Mouse (Mus musculus) CD4-positive, CD25-positive, alpha-beta regulatory T cell, adult 4 months (primary cell): ENCODE data around the gene Wbp1l. TPM values are rescaled to one million over a fixed set of nuclear protein-coding genes. Genes with fewer than 3 reads are reported as not detected.

Experiments used
- ATAC-seq: one replicate; pipeline ENCODE4 v1.8.0; 2017
- polyA plus RNA-seq, 2 experiments: library from polyadenylated mRNA; unstranded; fragments of 100-300 nt; shearing (Covaris generic); gene quantifications; one replicate each; pipeline ENCODE4 v1.2.1; 2017

Wbp1l gene
- polyA plus RNA-seq, 2 experiments from 2014 or later = 19.2 to 20.8 TPM

DNA sequence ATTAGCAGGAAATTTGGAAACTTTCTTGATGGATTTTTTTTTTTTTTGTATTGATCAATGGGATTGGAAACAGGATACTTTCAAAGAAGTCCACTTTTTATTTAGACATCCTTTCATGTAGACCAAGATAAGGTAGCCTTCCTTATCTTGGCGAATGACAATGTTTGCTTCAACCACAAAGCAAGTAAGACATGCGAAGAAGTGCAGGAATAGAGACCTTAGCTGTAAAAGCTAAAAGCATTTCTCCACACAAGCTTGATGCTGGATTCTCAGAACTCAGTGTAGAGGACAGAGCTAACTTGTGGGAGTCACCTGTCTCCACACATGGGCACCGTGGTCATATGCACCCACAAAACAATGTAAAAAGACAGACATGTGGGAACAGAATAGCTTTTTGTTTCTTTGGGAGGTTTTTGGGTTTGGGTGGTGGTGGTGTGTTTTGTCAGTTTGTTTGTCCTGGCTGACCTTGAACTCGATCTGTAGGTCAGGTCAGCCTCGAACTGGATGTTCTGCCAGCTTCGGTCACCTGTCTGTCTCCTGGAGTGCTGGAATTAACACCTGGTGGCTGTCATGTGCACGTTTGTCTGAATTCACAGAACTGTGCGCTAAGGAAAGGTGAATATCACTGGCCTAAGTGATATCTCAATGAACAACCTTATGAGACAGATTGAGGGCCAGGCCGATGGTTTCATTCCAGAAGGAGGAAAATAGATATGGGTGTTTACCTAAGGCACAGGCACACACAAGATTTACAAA lies 107.8 kb downstream of the Wbp1l start:
- ATAC-seq = no peak

Other genes with a start within 250 kb of the Wbp1l start
- gene 2310034G01Rik, start 248.8 kb upstream of the Wbp1l start, polyA plus RNA-seq = under 1 TPM in 1 of 2 experiments, not detected in 1; 0.23 TPM
- 100 to 1,000 TPM in 1 of 2 experiments, 10 to 100 TPM in 1; 92.4 to 111 TPM for gene Actr1a, start 203.3 kb upstream of the Wbp1l start, polyA plus RNA-seq
- gene Sufu, start 202.2 kb upstream of the Wbp1l start, polyA plus RNA-seq = 10 to 100 TPM; 10.2 to 11.6 TPM
- 10 to 100 TPM; 16.3 to 21.5 TPM for gene Trim8, start 97.4 kb upstream of the Wbp1l start, polyA plus RNA-seq
- gene Arl3, start 25.9 kb upstream of the Wbp1l start, polyA plus RNA-seq = 10 to 100 TPM; 29.0 to 34.9 TPM
- gene Sfxn2, start 25.7 kb upstream of the Wbp1l start, polyA plus RNA-seq = 10 to 100 TPM in 1 of 2 experiments, 1 to 10 TPM in 1; 6.2 to 13.4 TPM
- not detected for gene Cyp17a1, start 74.1 kb downstream of the Wbp1l start, polyA plus RNA-seq
- 1 to 10 TPM; 6.8 to 7.4 TPM for gene Borcs7, start 90.8 kb downstream of the Wbp1l start, polyA plus RNA-seq
- 10 to 100 TPM; 15.1 to 15.2 TPM for gene As3mt, start 108.4 kb downstream of the Wbp1l start, polyA plus RNA-seq
- under 1 TPM; 0.42 to 0.61 TPM for gene Cnnm2, start 162.5 kb downstream of the Wbp1l start, polyA plus RNA-seq